Mouse (Mus musculus): Measurements from ENCODE around the gene Ace3. TPM values are rescaled to one million over a fixed set of nuclear protein-coding genes. Genes with fewer than 3 reads are reported as not detected.

Gene Ace3
- polyA plus RNA-seq, 1 experiment from 2014 or later, result not detected

GRCm38 (mm10) chr11:106004576-106004975 is 10.1 kb downstream of the Ace3 start:
- WGBS, result 80% methylated on average over 1 of the region's 1 CpGs
- Histone ChIP-seq H3K27me3 (ENCODE audit: control insufficient read depth, insufficient read depth, low read length) (peaks cover 17% of the 10 kb centered on the region), H3K4me2 (ENCODE audit: low read length) (no peak overlapping the region), H3K27ac (replicated peaks in 1 of 2; ENCODE audit: control insufficient read depth in 1 of 2, insufficient read depth in 1 of 2, low read depth in 2 of 2, low read length in 2 of 2) (no peak overlapping the region), H3K4me1 (ENCODE audit: control insufficient read depth in 2 of 2, insufficient read depth in 2 of 2, low read length in 2 of 2) (0 out of 4 replicates have a peak, but pooled peaks cover 0 to 3% of the 10 kb centered on the region in 2 experiments), H3K4me3 (ENCODE audit: control insufficient read depth in 1 of 2, insufficient read depth in 1 of 2, low read depth in 1 of 2, low read length in 2 of 2) (no peak overlapping the region), H3K9me3 (ENCODE audit: control insufficient read depth, low read length) (no peaks in the 10 kb centered on the region), H3K9ac (ENCODE audit: low read length) (no peak overlapping the region), H3K36me3 (ENCODE audit: control insufficient read depth, insufficient read depth, low read length) (no peaks in the 10 kb centered on the region)
- no peak for ATAC-seq (ENCODE audit: insufficient number of reproducible peaks, insufficient read depth, low FRiP score, low read depth)

GRCm38 (mm10) chr11:106005970-106006369 is 11.5 kb downstream of the Ace3 start:
- Histone ChIP-seq H3K4me2 (ENCODE audit: low read length) (no peak overlapping the region), H3K27ac (replicated peaks in 1 of 2; ENCODE audit: control insufficient read depth in 1 of 2, insufficient read depth in 1 of 2, low read depth in 2 of 2, low read length in 2 of 2) (no peak overlapping the region), H3K36me3 (ENCODE audit: control insufficient read depth, insufficient read depth, low read length) (no peaks in the 10 kb centered on the region), H3K4me1 (ENCODE audit: control insufficient read depth in 2 of 2, insufficient read depth in 2 of 2, low read length in 2 of 2) (0 out of 4 replicates have a peak, but pooled peaks cover 0 to 3% of the 10 kb centered on the region in 2 experiments), H3K27me3 (ENCODE audit: control insufficient read depth, insufficient read depth, low read length) (peaks cover 22% of the 10 kb centered on the region), H3K9me3 (ENCODE audit: control insufficient read depth, low read length) (no peaks in the 10 kb centered on the region), H3K4me3 (ENCODE audit: control insufficient read depth in 1 of 2, insufficient read depth in 1 of 2, low read depth in 1 of 2, low read length in 2 of 2) (no peak overlapping the region), H3K9ac (ENCODE audit: low read length) (no peak overlapping the region)
- WGBS, result 50% methylated on average over 5 of the region's 5 CpGs
- no peak for ATAC-seq (ENCODE audit: insufficient number of reproducible peaks, insufficient read depth, low FRiP score, low read depth)

DNA sequence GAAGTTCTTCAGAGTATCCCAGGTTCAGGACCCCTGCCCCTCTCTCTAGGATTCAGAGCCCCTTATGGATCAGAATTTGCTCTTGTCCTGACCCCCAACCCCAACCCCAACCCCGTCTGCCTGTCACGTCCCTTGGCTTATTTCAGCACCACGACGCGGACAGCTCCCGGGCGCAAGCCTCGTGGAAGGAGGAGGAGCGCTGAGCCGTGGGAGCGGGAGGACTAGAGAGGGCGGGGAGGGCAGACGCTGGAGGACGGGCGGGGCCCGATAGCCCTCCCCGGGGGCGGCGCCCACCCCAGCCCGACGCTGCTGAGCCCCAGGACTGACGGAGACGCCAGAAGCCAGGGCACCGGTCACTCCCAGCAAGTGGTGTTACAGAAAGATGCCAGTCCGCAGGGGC is 13.3 kb downstream of the Ace3 start, which contains the start of gene Kcnh6:
Kcnh6 (plus strand) TSS at position 304 of the 400 bp plus-strand sequence.
- Histone ChIP-seq H3K36me3 (ENCODE audit: control insufficient read depth, insufficient read depth, low read length) (no peaks in the 10 kb centered on the region), H3K4me1 (ENCODE audit: control insufficient read depth in 2 of 2, insufficient read depth in 2 of 2, low read length in 2 of 2) (0 out of 4 replicates have a peak, but pooled peaks cover 0 to 3% of the 10 kb centered on the region in 2 experiments), H3K27ac (replicated peaks in 1 of 2; ENCODE audit: control insufficient read depth in 1 of 2, insufficient read depth in 1 of 2, low read depth in 2 of 2, low read length in 2 of 2) (no peak within 1 kb of the TSS), H3K9ac (ENCODE audit: low read length) (no peak within 1 kb of the TSS), H3K9me3 (ENCODE audit: control insufficient read depth, low read length) (no peaks in the 10 kb centered on the region), H3K4me3 (ENCODE audit: control insufficient read depth in 1 of 2, insufficient read depth in 1 of 2, low read depth in 1 of 2, low read length in 2 of 2) (peak within 1 kb of the TSS in 1 of 2 experiments; percentile 17; a peak in 1 of 4 replicates), H3K27me3 (ENCODE audit: control insufficient read depth, insufficient read depth, low read length) (peaks cover 31% of the 10 kb centered on the region), H3K4me2 (ENCODE audit: low read length) (peak within 1 kb of the TSS; percentile 61)
- ATAC-seq (ENCODE audit: insufficient number of reproducible peaks, insufficient read depth, low FRiP score, low read depth), result peak; percentile 68; the same call in 1 of the 2 replicates
- under 1% methylated on average over 25 of the region's 25 CpGs for WGBS

- WGBS, result 38% methylated on average over 7 of the region's 7 CpGs
- H3K4me3 ChIP-seq (ENCODE audit: control insufficient read depth in 1 of 2, insufficient read depth in 1 of 2, low read depth in 1 of 2, low read length in 2 of 2), result no peak overlapping the region
- no peak overlapping the region for H3K9ac ChIP-seq (ENCODE audit: low read length)
- no peak for ATAC-seq (ENCODE audit: insufficient number of reproducible peaks, insufficient read depth, low FRiP score, low read depth)
- no peak overlapping the region for H3K27ac ChIP-seq (replicated peaks in 1 of 2; ENCODE audit: control insufficient read depth in 1 of 2, insufficient read depth in 1 of 2, low read depth in 2 of 2, low read length in 2 of 2)
- H3K36me3 ChIP-seq (ENCODE audit: control insufficient read depth, insufficient read depth, low read length), result no peaks in the 10 kb centered on the region
- no peak overlapping the region for H3K4me2 ChIP-seq (ENCODE audit: low read length)
- peaks cover 5 to 13% of the 10 kb centered on the region in 2 experiments; a peak in 1 of 4 replicates for H3K4me1 ChIP-seq (ENCODE audit: control insufficient read depth in 2 of 2, insufficient read depth in 2 of 2, low read length in 2 of 2)
- H3K27me3 ChIP-seq (ENCODE audit: control insufficient read depth, insufficient read depth, low read length), result peaks cover 26% of the 10 kb centered on the region
- no peaks in the 10 kb centered on the region for H3K9me3 ChIP-seq (ENCODE audit: control insufficient read depth, low read length)
Observed at GRCm38 (mm10) chr11:106012711-106013110, 18.2 kb downstream of the Ace3 start.

DNA sequence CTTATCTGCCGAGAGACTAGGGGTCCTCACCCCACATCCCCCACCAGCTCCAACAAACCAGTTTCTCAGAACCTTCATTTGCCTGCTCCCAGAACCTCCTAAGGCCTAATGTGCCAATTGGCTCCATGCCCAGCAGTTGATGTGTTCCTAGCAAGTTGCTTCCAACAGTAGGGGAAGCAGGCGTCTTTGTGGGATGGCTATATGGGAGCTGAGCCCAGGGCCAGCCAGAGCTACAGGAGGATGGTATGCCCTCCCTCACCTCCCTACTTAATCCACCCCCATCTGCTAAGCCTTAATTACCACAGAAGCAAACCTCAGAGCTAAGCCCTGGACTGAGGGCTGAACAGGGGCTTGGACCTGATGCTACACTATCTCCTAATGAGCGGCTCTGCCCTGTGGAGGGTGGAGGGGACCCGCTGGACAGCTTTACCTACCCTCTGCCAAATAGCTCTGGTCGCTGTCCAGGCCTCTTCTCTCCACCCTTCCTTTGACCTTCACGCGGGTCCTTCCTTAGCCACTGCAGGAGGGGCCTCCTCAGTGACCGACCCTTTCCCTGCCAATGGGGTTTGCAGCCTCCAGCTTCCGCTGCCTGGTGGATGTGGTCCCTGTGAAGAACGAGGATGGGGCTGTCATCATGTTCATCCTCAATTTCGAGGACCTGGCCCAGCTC is 19.2 kb downstream of the Ace3 start:
- Histone ChIP-seq H3K9ac (ENCODE audit: low read length) (no peak overlapping the region), H3K27ac (replicated peaks in 1 of 2; ENCODE audit: control insufficient read depth in 1 of 2, insufficient read depth in 1 of 2, low read depth in 2 of 2, low read length in 2 of 2) (no peak overlapping the region), H3K4me1 (ENCODE audit: control insufficient read depth in 2 of 2, insufficient read depth in 2 of 2, low read length in 2 of 2) (peaks cover 5 to 10% of the 10 kb centered on the region in 2 experiments; a peak in 1 of 4 replicates), H3K4me2 (ENCODE audit: low read length) (no peak overlapping the region), H3K27me3 (ENCODE audit: control insufficient read depth, insufficient read depth, low read length) (peaks cover 23% of the 10 kb centered on the region), H3K9me3 (ENCODE audit: control insufficient read depth, low read length) (no peaks in the 10 kb centered on the region), H3K4me3 (ENCODE audit: control insufficient read depth in 1 of 2, insufficient read depth in 1 of 2, low read depth in 1 of 2, low read length in 2 of 2) (no peak overlapping the region), H3K36me3 (ENCODE audit: control insufficient read depth, insufficient read depth, low read length) (no peaks in the 10 kb centered on the region)
- 51% methylated on average over 11 of the region's 11 CpGs for WGBS
- no peak for ATAC-seq (ENCODE audit: insufficient number of reproducible peaks, insufficient read depth, low FRiP score, low read depth)

- Histone ChIP-seq H3K36me3 (ENCODE audit: control insufficient read depth, insufficient read depth, low read length) (no peaks in the 10 kb centered on the region), H3K4me3 (ENCODE audit: control insufficient read depth in 1 of 2, insufficient read depth in 1 of 2, low read depth in 1 of 2, low read length in 2 of 2) (no peak overlapping the region), H3K4me2 (ENCODE audit: low read length) (no peak overlapping the region), H3K27ac (replicated peaks in 1 of 2; ENCODE audit: control insufficient read depth in 1 of 2, insufficient read depth in 1 of 2, low read depth in 2 of 2, low read length in 2 of 2) (no peak overlapping the region), H3K9ac (ENCODE audit: low read length) (no peak overlapping the region), H3K9me3 (ENCODE audit: control insufficient read depth, low read length) (no peaks in the 10 kb centered on the region), H3K4me1 (ENCODE audit: control insufficient read depth in 2 of 2, insufficient read depth in 2 of 2, low read length in 2 of 2) (peaks cover 14 to 16% of the 10 kb centered on the region in 2 experiments; a peak in 3 of 4 replicates), H3K27me3 (ENCODE audit: control insufficient read depth, insufficient read depth, low read length) (peaks cover 28% of the 10 kb centered on the region)
- WGBS, result 72% methylated on average over 5 of the region's 5 CpGs
- no peak for ATAC-seq (ENCODE audit: insufficient number of reproducible peaks, insufficient read depth, low FRiP score, low read depth)
Observed at GRCm38 (mm10) chr11:106016440-106016839, 22.0 kb downstream of the Ace3 start.

DNA sequence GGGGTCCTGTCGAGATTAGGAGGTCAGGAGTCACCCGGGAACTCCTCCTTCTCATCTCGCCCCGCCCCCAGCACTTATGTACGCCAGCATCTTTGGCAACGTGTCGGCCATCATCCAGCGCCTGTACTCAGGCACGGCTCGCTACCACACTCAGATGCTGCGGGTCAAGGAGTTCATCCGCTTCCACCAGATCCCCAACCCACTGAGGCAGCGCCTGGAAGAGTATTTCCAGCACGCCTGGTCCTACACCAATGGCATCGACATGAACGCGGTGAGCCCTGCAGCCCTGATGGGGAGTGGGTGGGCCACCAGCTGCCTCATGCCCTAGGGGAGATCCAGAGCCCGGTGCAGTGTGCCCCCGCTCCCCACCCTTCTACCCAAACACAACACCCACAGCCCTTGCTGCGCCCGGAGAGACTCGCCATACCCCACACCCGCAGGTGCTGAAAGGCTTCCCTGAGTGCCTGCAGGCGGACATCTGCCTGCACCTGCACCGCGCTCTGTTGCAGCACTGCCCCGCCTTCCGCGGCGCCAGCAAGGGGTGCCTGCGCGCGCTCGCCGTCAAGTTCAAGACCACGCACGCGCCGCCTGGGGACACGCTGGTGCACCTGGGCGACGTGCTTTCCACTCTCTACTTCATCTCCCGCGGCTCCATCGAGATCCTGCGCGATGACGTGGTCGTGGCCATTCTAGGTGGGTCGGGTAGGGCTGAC is 25.7 kb downstream of the Ace3 start:
- no peaks in the 10 kb centered on the region for H3K36me3 ChIP-seq (ENCODE audit: control insufficient read depth, insufficient read depth, low read length)
- no peaks in the 10 kb centered on the region for H3K9me3 ChIP-seq (ENCODE audit: control insufficient read depth, low read length)
- H3K4me1 ChIP-seq (ENCODE audit: control insufficient read depth in 2 of 2, insufficient read depth in 2 of 2, low read length in 2 of 2), result peaks cover 6 to 9% of the 10 kb centered on the region in 2 experiments; a peak in 3 of 4 replicates
- WGBS, result under 1% methylated on average over 50 of the region's 50 CpGs
- peak overlapping the region; percentile 21 to 32 for H3K4me3 ChIP-seq (ENCODE audit: control insufficient read depth in 1 of 2, insufficient read depth in 1 of 2, low read depth in 1 of 2, low read length in 2 of 2)
- peak overlapping the region; percentile 71 for H3K4me2 ChIP-seq (ENCODE audit: low read length)
- peaks cover 23% of the 10 kb centered on the region for H3K27me3 ChIP-seq (ENCODE audit: control insufficient read depth, insufficient read depth, low read length)
- H3K27ac ChIP-seq (replicated peaks in 1 of 2; ENCODE audit: control insufficient read depth in 1 of 2, insufficient read depth in 1 of 2, low read depth in 2 of 2, low read length in 2 of 2), result no peak overlapping the region
- no peak for ATAC-seq (ENCODE audit: insufficient number of reproducible peaks, insufficient read depth, low FRiP score, low read depth)
- peak overlapping the region; percentile 46; the same call in 1 of the 2 replicates for H3K9ac ChIP-seq (ENCODE audit: low read length)
